Mouse (Mus musculus): ENCODE results near the gene Gm13941. TPM values are rescaled to one million over a fixed set of nuclear protein-coding genes. Genes with fewer than 3 reads are reported as not detected.

Gene Gm13941
- total RNA-seq (2021) = not detected in 2 replicates
- long read RNA-seq, experiment 1 = 0 reads
- long read RNA-seq, experiment 2 = 0 reads

DNA sequence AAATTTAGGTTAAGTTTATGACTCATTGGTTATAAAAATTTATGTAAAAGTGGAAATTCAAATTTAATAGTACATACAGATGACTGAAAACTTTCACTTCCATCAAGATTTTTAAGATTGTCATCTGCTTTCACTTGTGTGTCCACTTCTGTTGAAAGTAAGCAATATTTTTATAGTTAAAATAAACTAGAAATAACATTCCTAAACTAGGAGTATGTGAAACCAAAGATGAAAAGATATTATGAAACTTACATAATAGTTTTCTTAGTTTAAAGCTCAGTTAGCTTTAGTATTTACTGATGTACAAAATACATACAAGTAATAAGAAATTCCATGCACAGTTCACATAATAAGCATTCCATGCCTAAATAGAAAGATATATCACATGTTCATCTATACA is at the start of gene Gm13941:
TSS of gene Gm13941 (minus strand) at position 101 of the 400 bp plus-strand sequence.
- DNase-seq = no peak

DNA sequence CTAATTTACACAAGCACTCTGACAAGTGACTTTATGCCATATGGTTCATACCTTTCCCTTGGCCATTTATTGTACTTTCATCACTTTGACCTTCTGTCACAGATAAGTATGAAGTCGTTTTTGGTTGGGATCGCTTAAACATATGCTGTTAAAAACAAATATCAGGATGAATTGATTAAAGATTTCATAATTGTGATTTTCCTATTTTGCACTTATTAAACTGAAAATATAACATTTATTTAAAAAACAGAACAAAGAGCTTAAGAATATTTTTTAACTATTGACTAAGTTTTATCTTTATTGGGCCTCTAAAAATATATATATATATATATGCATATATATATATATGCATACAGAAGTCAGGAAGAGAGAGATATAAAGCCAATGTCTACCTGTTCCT is 47.1 kb upstream of the Gm13941 start, which contains the start of gene Gm15130:
TSS of gene Gm15130 (minus strand) at position 101 of the 400 bp plus-strand sequence.
- DNase-seq = no peak

DNA sequence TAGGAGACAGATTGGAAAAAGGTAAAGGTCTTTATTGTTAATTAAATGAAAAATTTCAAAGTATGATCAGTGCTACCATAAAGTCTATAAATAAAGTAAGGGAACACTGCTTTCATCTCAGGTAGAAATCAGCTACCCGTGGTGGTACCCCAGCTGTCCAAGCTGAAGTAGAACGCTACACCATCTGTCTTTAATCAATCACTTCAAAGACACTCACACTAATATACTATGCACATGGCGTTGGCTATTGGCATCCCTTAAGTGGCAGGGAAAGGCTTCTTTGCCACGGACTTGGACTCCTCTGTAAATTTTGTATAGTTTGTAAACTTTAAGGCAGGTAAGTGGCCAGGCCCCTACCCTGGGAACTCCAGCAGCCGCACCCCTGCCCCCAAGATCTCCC is 30.0 kb upstream of the Gm13941 start:
- no peak for DNase-seq

DNA sequence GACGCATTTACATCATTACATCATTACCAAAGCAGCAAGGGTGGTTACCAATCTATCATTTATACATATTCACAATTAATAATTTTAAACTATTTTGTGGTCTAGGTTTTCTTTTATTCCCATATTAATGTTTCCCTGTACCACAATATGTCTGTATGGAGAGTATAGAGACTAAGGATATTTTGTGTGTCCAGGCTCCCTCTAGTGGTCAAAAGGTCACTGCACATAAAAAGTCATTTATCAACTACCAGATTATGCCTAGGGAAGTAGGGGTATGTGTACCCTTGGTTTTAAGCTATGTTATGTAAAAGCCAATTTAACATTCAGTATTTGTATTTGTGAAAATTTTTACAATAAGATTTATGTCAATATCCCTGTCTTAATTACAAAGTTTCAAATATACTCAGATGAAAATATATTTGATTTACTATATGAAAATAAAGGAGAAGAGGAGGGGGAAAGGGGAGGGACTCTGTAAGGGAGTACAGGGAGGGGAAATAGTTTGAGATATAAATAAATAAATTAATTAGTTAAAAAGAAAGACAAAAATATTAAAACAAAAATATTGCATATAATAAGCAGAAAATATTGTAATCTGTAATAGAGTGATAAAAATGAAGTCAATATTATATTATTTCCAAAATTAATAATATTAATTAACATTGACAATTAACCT is 47.1 kb downstream of the Gm13941 start:
- DNase-seq = no peak

Other genes with a start within 250 kb of the Gm13941 start
- gene Ano3, start 155.1 kb downstream of the Gm13941 start, total RNA-seq (2021) = 0.33 and 0.49 TPM in 2 replicates
- gene Gm15130, start 47.0 kb upstream of the Gm13941 start, total RNA-seq (2021) = not detected in 2 replicates
- not detected in 2 replicates for gene 4930430A15Rik, start 123.6 kb upstream of the Gm13941 start, total RNA-seq (2021)
- gene Olfr1275, start 129.3 kb upstream of the Gm13941 start, total RNA-seq (2021) = not detected in 2 replicates
- not detected in 2 replicates for gene Olfr1276, start 148.5 kb upstream of the Gm13941 start, total RNA-seq (2021)
- not detected in 2 replicates for gene Olfr1277, start 168.1 kb upstream of the Gm13941 start, total RNA-seq (2021)
- not detected in 2 replicates for gene Olfr1278, start 184.2 kb upstream of the Gm13941 start, total RNA-seq (2021)
- not detected in 2 replicates for gene Olfr1279, start 194.7 kb upstream of the Gm13941 start, total RNA-seq (2021)
- not detected in 2 replicates for gene Olfr1280, start 208.0 kb upstream of the Gm13941 start, total RNA-seq (2021)
- not detected in 2 replicates for gene Olfr1281, start 220.5 kb upstream of the Gm13941 start, total RNA-seq (2021)
- gene Olfr1282, start 230.1 kb upstream of the Gm13941 start, total RNA-seq (2021) = not detected in 2 replicates